Mouse (Mus musculus): ENCODE data around the gene Zfp57. TPM values are rescaled to one million over a fixed set of nuclear protein-coding genes. Genes with fewer than 3 reads are reported as not detected.

The Zfp57 gene
- total and polyA plus RNA-seq, 3 experiments: 0.26 TPM; not detected in 2

- H3K4me3 ChIP-seq (replicated peaks in 1 of 3; ENCODE audit: low read depth in 2 of 3, low read length in 2 of 3, poor library complexity in 1 of 3): peak overlapping the region in 1 of 3 experiments; percentile 8
- dilution Hi-C loops (cut with MboI; ENCODE audit: extremely low pct_ligation_motif_present, extremely low pct_unique_long_range_greater_than_20kb, low sequenced_read_pairs): no loop called here
Observed at GRCm38 (mm10) chr17:36992336-36993104, 8.4 kb upstream of the Zfp57 start.

GRCm38 (mm10) chr17:36993770-36994325 is 7.1 kb upstream of the Zfp57 start:
- Histone ChIP-seq H3K79me2 (replicated peaks; ENCODE audit: control insufficient read depth, extremely low read depth, insufficient read depth, poor library complexity, severe bottlenecking) (no peaks in the 10 kb centered on the region), H3K27ac (ENCODE audit: insufficient read depth, low read depth) (peak overlapping the region; percentile 92), H3K36me3 (replicated peaks in 1 of 2; ENCODE audit: control insufficient read depth in 1 of 2, insufficient read depth in 1 of 2, low read length in 1 of 2) (peaks cover 0 to under 1% of the 10 kb centered on the region in 2 experiments), H3K4me1 (ENCODE audit: control insufficient read depth in 1 of 2, insufficient read depth in 2 of 2) (peaks cover 3 to 43% of the 10 kb centered on the region in 2 experiments; a peak in 2 of 4 replicates), H3K9ac (ENCODE audit: insufficient read depth, low read depth) (peak overlapping the region; percentile 53; the same call in 1 of the 2 replicates), H3K9me3 (replicated peaks; ENCODE audit: low read length) (no peaks in the 10 kb centered on the region), H3K4me3 (replicated peaks in 1 of 3; ENCODE audit: low read depth in 2 of 3, low read length in 2 of 3, poor library complexity in 1 of 3) (peak overlapping the region; percentile 28 to 49 (median 46)), H3K4me2 (ENCODE audit: insufficient read depth, low read depth, poor library complexity, severe bottlenecking) (peak overlapping the region; percentile 48), H3K27me3 (replicated peaks) (no peaks in the 10 kb centered on the region)
- in situ Hi-C loops (cut with MboI; ENCODE audit: low pct_ligation_motif_present, low pct_unique_long_range_greater_than_20kb, low sequenced_read_pairs) (loop anchor here (10.0 kb wide), 1 partner anchor 79 kb away; no protein-coding TSS in a partner anchor), dilution Hi-C loops (cut with MboI; ENCODE audit: extremely low pct_ligation_motif_present, extremely low pct_unique_long_range_greater_than_20kb, low sequenced_read_pairs) (no loop called here)
- peak; percentile 86 for DNase-seq (ENCODE audit: extremely low read depth)
- no peak for TF ChIP-seq MXI1 (IDR thresholded peaks at IDR 0.05; ENCODE audit: low read depth, low read length)
- TF ChIP-seq ZNF384 (IDR thresholded peaks at IDR 0.05; ENCODE audit: low read depth, low read length): no peak
- TF ChIP-seq RAD21 (IDR thresholded peaks at IDR 0.05; ENCODE audit: low read depth, low read length): no peak
- TF ChIP-seq EP300 (IDR thresholded peaks at IDR 0.05; ENCODE audit: low read length): peak; percentile 51
- no peak; the same call in 1 of the 2 replicates for TF ChIP-seq TBP (conservative IDR thresholded peaks at IDR 0.05; ENCODE audit: low read depth, low read length)
- TF ChIP-seq CHD1 (IDR thresholded peaks at IDR 0.05; ENCODE audit: low read depth, low read length): no peak
- TF ChIP-seq KAT2A (IDR thresholded peaks at IDR 0.05; ENCODE audit: insufficient replicate concordance, low read length): no peak
- TF ChIP-seq ELF1 (IDR thresholded peaks at IDR 0.05; ENCODE audit: low read depth, low read length): 0 out of 2 replicates have a peak, but pooled peaks have one; percentile 15
- TF ChIP-seq NRF1 (IDR thresholded peaks at IDR 0.05; ENCODE audit: low read depth, low read length): peak; percentile 34; the same call in 1 of the 2 replicates
- TF ChIP-seq BHLHE40 (IDR thresholded peaks at IDR 0.05; ENCODE audit: low read depth, low read length): 0 out of 2 replicates have a peak, but pooled peaks have one; percentile 11
- TF ChIP-seq ZKSCAN1 (IDR thresholded peaks at IDR 0.05; ENCODE audit: borderline replicate concordance, low read depth, low read length): no peak
- TF ChIP-seq MYC (IDR thresholded peaks at IDR 0.05; ENCODE audit: low read depth, low read length): peak; percentile 48; the same call in 1 of the 2 replicates
- TF ChIP-seq UBTF (IDR thresholded peaks at IDR 0.05; ENCODE audit: low read depth, low read length): no peak
- TF ChIP-seq HCFC1 (IDR thresholded peaks at IDR 0.05; ENCODE audit: low read depth, low read length): no peak
- no peak; the same call in 1 of the 2 replicates for TF ChIP-seq JUN (IDR thresholded peaks at IDR 0.05; ENCODE audit: insufficient read depth, low read depth, low read length)
- peak; percentile 51; the same call in 1 of the 2 replicates for TF ChIP-seq RCOR1 (conservative IDR thresholded peaks at IDR 0.05; ENCODE audit: low read depth, low read length)
- no peak for TF ChIP-seq ZC3H11A (IDR thresholded peaks at IDR 0.05; ENCODE audit: low read depth, low read length)

More at GRCm38 (mm10) chr17:36992336-36993104, 8.4 kb upstream of the Zfp57 start:
- DNase-seq (ENCODE audit: extremely low read depth): no peak
- peaks cover 3 to 43% of the 10 kb centered on the region in 2 experiments; a peak in 2 of 4 replicates for H3K4me1 ChIP-seq (ENCODE audit: control insufficient read depth in 1 of 2, insufficient read depth in 2 of 2)
- peak overlapping the region; percentile 23; the same call in 1 of the 2 replicates for H3K9ac ChIP-seq (ENCODE audit: insufficient read depth, low read depth)
- in situ Hi-C loops (cut with MboI; ENCODE audit: low pct_ligation_motif_present, low pct_unique_long_range_greater_than_20kb, low sequenced_read_pairs): loop anchor here (10.0 kb wide), 1 partner anchor 78 kb away; no protein-coding TSS in a partner anchor
- H3K27me3 ChIP-seq (replicated peaks): no peaks in the 10 kb centered on the region
- peaks cover 0 to 4% of the 10 kb centered on the region in 2 experiments for H3K36me3 ChIP-seq (replicated peaks in 1 of 2; ENCODE audit: control insufficient read depth in 1 of 2, insufficient read depth in 1 of 2, low read length in 1 of 2)
- TF ChIP-seq NRF1 (IDR thresholded peaks at IDR 0.05; ENCODE audit: low read depth, low read length) (no peak), UBTF (IDR thresholded peaks at IDR 0.05; ENCODE audit: low read depth, low read length) (no peak), ZNF384 (IDR thresholded peaks at IDR 0.05; ENCODE audit: low read depth, low read length) (no peak), MYC (IDR thresholded peaks at IDR 0.05; ENCODE audit: low read depth, low read length) (no peak), E2F4 (IDR thresholded peaks at IDR 0.05; ENCODE audit: insufficient replicate concordance, low read depth, low read length) (no peak), CHD2 (IDR thresholded peaks at IDR 0.05; ENCODE audit: low read length) (no peak), CTCF (conservative IDR thresholded peaks at IDR 0.05 in 1 of 2, IDR thresholded peaks at IDR 0.05 in 1 of 2; ENCODE audit: low read depth in 2 of 2, low read length in 2 of 2) (no peak), MAZ (IDR thresholded peaks at IDR 0.05; ENCODE audit: low read depth, low read length) (no peak), TBP (conservative IDR thresholded peaks at IDR 0.05; ENCODE audit: low read depth, low read length) (no peak), JUND (conservative IDR thresholded peaks at IDR 0.05; ENCODE audit: low read depth, low read length) (no peak), POLR2AphosphoS2 (IDR thresholded peaks at IDR 0.05; ENCODE audit: low read depth, low read length) (no peak), MEF2A (IDR thresholded peaks at IDR 0.05; ENCODE audit: borderline replicate concordance, low read depth, low read length) (peak; percentile 30; the same call in 1 of the 2 replicates), PAX5 (IDR thresholded peaks at IDR 0.05; ENCODE audit: low read length) (no peak), MXI1 (IDR thresholded peaks at IDR 0.05; ENCODE audit: low read depth, low read length) (no peak), EP300 (IDR thresholded peaks at IDR 0.05; ENCODE audit: low read length) (0 out of 2 replicates have a peak, but pooled peaks have one; percentile 22), RCOR1 (conservative IDR thresholded peaks at IDR 0.05; ENCODE audit: low read depth, low read length) (no peak), CHD1 (IDR thresholded peaks at IDR 0.05; ENCODE audit: low read depth, low read length) (no peak), BHLHE40 (IDR thresholded peaks at IDR 0.05; ENCODE audit: low read depth, low read length) (peak; percentile 80), ELF1 (IDR thresholded peaks at IDR 0.05; ENCODE audit: low read depth, low read length) (0 out of 2 replicates have a peak, but pooled peaks have one; percentile 14), USF1 (IDR thresholded peaks at IDR 0.05; ENCODE audit: low read depth, low read length) (no peak), GABPA (IDR thresholded peaks at IDR 0.05; ENCODE audit: insufficient replicate concordance, low read depth, low read length) (no peak), MAX (IDR thresholded peaks at IDR 0.05; ENCODE audit: low read length) (no peak), ETS1 (conservative IDR thresholded peaks at IDR 0.05; ENCODE audit: low read depth, low read length) (no peak; the same call in 1 of the 2 replicates), SMC3 (IDR thresholded peaks at IDR 0.05; ENCODE audit: low read depth, low read length) (no peak), NELFE (IDR thresholded peaks at IDR 0.05; ENCODE audit: low read depth, low read length) (no peak), KAT2A (IDR thresholded peaks at IDR 0.05; ENCODE audit: insufficient replicate concordance, low read length) (no peak), RAD21 (IDR thresholded peaks at IDR 0.05; ENCODE audit: low read depth, low read length) (no peak), ZC3H11A (IDR thresholded peaks at IDR 0.05; ENCODE audit: low read depth, low read length) (no peak), POLR2A (IDR thresholded peaks at IDR 0.05; ENCODE audit: low read depth, low read length) (no peak), ZMIZ1 (IDR thresholded peaks at IDR 0.05; ENCODE audit: low read depth, low read length) (no peak)
- peak overlapping the region; percentile 32; the same call in 1 of the 2 replicates for H3K4me2 ChIP-seq (ENCODE audit: insufficient read depth, low read depth, poor library complexity, severe bottlenecking)
- no peak overlapping the region for H3K27ac ChIP-seq (ENCODE audit: insufficient read depth, low read depth)
- H3K9me3 ChIP-seq (replicated peaks; ENCODE audit: low read length): no peaks in the 10 kb centered on the region
- H3K79me2 ChIP-seq (replicated peaks; ENCODE audit: control insufficient read depth, extremely low read depth, insufficient read depth, poor library complexity, severe bottlenecking): no peaks in the 10 kb centered on the region

Measured in CH12.LX (cell line).